Mouse (Mus musculus): ENCODE measurements at regions not wholly inside any gene's neighbourhood (a gene's known extent, or its start where the extent isn't known, plus 50 kb on each side); places are given as distances from the start of the nearest gene placed in this dataset.
"Not testable (repeated sequence)": the region's sequence is repeated elsewhere in the genome, so short reads cannot be mapped to it uniquely, and the experiment has no call there.

DNA sequence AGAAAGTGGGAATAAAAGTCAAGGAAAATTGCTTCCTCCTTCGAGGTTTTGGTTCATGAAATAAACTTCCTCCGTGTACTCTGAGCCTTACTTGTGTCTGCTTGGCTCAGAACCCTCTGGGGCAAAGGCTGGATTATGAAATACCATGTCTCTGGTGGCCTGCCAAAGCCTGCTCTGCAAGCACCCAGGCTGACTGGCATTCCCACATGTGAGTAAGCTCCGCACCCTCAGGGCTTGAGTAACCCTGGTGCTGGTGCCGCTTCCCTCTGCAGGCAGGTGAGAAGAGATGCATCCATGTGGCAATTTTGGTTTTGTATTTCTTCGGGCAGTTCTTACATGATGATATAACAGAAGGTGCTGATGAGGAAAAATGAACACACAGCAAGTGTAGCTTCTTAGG lies 66.0 kb downstream of the Nr2f2 start:
- DNase-seq = no peak

DNA sequence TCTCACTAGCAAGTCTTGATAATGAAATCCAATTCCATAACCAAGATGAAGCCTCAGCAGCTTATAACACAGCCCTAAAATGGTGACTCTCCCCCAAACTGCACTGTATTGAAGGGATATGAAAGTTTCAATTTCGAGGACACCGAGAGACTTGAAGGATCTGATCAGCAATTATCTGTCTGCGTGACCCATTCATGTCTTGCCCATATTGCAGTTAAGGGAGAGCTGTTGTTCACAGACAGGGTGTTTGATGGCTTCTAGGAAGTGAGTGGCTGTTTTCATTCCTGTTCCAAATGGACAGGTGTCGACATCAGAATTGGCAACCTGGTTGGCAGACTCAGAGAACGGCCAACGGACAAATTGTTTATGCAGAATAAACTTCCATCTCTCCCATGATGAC lies 75.1 kb downstream of the Nr2f2 start:
- DNase-seq = no peak

DNA sequence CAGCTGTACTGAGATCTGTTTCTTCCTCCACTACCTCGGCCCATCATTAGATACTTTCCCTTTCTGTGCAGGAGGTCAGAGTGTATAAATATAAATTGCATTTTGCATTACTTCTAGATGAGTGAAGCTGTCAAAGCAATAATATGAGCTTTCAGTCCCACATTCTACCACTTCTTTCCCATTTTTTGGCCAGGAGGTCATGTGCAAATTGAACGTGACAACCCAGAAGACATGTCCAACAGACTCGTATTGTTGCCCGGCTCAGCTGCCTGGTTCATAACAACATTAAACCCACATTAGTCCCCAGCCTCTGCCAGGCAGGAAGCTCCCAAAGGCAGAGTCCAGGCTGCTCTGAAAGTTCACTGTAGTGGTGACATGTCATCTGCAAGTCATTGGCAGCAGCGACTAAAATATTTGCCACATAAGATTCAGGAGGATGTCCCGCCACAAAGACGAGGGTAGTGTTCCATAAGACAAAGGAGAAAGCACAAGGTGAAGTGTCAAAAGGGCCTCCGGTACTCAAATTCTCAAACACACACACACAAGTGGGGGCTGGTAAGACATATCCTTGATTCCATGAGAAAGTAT lies 75.7 kb downstream of the Nr2f2 start:
- peak; percentile 79 for DNase-seq

DNA sequence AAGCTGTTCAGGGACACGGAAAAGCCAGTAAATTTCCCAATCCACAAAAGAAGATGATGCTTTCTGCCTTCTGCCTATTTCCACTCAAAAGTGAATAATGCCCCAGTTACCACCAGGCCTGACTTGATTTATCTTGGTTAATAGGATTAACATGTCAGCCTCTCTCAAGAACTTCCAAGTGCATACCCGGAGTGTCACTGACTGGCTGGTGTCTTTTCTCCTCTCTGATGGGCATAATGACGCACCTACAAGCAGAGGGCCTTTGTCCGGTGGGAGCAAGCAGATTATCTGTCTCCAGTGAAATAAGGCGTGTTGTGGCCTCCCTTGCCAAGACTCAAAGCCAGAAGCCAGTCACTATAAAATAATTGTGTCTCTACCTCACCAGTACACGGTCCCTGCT lies 76.3 kb downstream of the Nr2f2 start:
- DNase-seq = no peak

DNA sequence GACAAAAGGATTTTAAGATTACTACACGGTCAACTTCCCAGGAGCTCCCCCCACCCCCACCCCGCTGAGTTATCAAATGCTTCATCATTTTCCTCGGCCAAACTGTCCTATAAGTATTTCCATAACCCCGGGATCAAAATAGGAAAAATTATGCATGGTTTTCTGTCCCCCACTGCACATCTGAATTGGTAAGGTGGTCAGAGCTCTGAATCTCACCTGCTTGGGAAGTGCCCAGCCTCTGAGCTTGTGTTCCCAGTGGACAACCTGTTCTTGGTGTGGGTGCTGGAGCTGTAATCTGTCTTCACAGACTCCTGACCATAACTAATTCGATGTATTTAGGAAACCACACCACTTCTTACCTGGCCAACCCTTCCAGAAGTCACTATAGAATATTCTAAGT lies 77.9 kb downstream of the Nr2f2 start:
- DNase-seq = no peak

DNA sequence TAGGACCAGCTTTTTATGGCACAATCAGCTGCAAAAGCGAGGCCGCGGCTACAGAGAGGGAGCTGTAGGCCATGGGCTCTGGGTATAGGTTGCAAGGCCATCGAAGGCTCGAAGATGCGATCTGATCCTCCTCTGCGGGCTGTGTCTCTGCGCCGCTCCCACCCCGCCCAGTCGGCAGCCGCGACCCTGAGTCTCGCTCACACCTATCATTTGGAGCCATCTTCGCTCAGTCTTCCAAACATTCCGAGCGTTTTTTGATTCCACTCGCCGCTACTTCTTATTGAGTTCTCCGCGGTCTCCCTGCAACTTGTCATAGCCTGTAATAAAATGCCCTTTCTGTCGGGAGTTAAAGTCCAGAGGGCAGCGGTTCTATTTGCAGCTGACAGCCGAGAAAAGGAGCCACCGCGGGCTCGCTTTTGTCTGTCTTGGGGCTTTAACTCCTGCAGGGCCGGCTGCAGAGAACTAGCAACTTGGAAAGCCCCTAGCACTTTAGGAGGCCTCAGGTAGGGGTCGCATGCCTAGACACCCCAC lies 78.6 kb downstream of the Nr2f2 start:
- peak; percentile 37 for DNase-seq

DNA sequence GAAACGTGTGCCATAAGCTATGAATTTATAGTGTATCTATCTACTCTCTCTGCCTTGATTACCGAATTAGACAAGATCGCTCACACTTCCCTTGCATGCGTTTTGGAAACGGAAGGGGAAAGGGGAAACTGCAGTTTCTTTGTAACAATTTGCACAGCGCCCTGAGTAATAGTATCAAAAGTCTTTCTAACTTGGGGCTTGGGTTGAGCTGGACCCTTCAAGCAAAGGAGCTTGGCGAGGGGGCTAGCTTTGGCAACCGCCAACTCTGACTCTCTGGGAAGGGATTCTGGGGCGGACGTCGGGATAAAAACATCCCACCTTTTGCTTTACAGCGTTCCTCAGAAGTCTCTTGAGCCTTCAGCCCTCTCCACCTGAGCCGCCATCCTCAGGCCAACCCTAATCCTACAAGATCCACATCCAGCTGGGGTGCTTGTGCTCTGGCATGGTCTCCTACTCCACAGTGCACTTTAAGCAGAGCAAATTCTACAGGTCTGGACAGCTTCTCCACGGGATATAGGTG lies 79.6 kb downstream of the Nr2f2 start:
- DNase-seq = peak; percentile 14

DNA sequence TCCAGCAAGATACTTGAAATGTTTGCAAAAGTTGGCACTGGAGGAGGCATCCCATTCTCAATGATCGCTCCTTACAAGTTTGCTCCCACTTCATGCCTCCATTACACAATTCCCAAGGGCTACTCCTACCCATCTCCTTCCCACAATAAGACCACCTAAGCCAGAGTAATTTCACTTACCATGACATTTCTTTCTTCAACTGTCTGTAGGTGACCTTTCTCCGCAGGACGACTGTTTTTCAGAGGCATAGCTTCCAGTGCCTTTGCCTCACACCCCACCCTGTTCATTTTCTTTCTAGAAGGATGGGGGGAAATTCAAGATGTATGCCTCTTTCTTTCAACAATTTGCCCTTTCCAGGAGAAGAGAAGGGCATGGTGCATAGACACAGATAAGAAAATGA lies 81.2 kb downstream of the Nr2f2 start:
- DNase-seq = no peak

DNA sequence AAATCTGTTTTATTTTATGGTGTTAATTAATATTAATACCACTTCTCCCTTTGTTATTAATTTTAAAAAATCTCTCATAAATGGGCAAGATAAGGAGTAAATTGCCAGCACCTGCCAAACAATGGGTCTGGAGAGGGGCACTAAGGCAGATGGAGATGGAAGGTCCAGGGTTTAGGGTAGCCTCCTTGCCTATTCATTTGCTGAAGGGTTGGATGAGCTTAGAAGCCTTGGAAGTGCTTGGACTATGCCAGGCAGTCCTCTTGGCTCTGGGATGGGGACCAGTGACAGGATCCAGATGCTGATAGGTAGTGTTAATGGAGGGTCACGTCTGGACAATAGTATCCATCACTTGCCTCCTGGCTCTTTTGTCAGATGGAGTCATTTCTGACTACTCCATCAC lies 82.7 kb downstream of the Nr2f2 start:
- DNase-seq = no peak

- DNase-seq = no peak
These were observed 83.4 kb downstream of the Nr2f2 start for GRCm38 (mm10) chr7:70283166-70283565.

DNA sequence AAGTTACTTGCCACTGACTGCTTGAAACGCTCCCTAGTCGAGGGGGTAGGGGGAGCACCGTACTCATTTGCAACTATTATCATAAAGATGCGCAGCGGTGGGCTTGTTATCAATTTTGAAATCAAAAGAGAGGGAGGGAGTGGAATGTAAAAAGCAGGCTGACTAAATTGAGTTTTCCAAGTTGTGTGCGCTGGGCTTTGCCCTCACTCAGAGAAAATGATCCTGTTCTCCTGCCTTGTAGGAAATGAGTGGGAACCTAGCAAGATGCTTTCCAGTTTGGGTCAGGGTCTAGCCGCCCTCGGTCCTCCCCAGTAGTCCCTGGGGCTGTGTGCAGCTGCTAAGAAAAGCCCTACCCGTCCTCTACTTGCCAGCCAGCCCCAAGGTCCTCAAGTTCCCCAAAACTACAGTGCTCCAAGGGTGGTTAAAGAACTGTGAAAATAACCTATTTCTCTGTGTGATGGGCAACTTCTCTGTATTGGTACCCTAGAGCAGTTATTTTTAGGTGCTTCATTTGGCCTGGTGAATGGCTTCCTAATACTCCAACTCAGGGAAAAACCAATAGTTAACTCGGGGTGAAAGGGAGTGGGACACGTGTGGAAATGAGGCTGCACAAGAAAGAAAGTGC lies 84.5 kb downstream of the Nr2f2 start:
- DNase-seq = peak; percentile 9

DNA sequence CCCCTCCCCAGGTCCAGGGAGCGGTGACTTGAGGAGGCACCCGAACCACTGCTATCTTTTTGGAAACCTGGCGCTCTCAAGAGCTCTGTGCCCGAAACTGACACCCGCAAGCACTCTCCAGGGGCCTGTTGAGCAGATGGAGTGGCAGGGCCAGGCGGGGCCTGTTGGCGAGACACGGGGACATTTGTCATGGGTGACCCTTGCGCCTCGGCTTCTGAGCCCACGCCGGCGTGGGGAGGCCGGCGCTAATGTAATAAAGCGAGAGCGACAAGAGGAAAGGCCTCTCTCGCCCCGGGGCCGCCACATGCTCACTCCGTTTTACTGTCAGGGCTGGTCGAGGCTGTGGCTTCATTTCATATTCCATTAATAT lies 85.2 kb downstream of the Nr2f2 start:
- no peak for DNase-seq

DNA sequence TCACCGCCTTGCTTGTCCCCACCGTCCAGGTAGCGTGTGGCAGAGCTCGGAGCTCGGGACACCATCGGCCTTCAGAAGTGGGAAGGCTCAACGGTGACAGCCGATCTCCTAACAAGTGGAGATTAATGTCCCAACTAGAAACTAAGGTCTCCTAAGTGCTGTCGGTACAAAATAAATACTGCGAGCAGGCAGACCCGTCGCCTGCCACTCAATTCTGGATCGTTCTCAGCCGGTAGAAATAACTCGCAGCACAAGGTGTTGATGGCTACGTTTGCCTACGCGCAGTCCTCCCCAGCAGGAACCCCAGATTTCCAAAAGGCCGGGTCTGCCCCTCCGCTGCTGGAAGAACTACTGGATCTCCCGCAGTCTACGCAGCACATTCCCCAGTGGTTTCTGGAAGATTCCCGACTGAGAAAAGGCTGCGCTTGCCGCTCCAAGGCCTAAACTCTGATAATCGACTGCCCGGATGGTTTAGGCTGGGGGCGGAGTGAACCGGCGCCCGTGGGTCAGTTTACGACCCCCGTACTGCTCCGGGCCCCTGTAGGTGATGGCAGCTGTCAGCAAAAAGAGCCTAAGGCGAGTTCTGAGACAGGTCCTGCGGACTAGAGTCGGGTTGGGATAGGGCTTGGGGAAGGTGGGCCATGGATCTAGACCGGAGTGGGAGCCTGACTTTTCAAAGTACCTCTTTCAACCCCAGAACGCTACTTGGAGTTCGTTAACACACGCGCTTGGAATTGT lies 85.7 kb downstream of the Nr2f2 start:
- peak; percentile 50 for DNase-seq

DNA sequence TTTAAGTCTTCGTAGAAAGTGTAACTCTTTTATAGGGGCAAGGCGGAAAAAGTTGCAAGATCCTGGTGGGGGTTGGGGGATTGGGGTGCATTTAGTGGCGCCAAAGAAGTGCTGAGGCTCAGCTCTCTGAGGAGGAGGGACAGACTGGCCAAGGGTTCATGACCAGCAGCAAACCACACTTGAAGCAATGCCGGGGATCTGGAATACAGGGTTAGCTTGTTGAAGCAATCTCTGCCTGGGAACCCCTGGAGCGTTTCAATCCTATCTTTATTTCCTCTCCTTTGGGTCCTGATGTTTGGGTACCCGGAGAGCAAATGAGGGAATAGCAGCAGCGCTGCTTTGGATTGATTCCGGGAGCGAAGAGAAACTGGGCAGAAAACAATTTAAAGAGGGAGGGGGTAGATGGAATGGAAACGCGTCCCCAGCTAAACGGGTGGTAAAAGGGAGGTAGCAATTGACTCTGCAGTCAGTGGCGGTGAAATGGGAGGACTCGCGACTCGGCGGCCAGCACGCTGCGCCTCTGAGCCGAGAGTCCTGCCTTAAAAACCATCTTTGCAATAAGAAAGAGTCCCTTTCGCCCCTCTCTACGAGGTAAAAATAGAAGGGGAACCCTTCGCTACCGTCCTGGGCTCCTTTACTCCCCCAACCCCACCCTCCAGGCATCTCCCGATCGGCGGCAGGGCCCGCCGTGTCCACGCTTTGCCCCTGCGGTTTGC lies 86.5 kb downstream of the Nr2f2 start:
- peak; percentile 18 for DNase-seq

DNA sequence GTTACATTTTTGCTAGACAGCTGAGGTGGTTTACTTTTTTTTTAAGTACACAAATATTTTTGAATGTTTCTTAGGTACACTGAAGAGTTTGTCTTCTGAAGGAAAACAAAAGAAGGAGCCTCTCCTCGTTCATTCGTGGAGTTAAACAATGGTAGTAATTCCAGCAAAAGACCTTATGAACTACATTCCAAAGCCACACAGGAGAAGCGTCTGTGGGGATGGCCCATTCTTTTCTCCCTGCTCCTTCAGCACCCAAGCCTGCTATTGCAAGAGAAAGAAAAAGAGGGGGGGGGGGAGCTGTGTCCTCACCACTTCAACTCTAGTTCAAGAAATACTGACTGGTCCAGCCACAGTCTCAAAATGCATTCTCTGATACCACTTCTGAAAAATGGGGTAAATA lies 87.4 kb downstream of the Nr2f2 start:
- peak; percentile 10 for DNase-seq

DNA sequence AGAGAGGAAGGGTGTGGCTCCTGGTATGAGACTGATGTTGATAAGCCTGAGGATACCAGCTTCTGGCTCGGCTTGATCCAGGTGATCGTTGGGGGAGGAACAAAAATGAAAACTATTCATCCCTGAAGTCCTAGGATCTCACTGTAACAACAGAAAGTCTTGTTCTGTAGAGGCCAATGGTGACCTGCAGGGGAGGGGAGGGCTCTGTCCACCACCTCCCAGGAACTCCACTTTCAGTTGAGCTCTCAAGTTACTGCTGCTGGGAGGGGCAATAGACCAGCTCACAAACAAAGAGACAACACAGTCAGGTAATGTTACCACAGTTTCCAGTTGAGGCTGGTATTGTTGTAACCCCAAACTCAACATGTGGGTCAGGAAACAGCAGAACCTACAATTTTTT lies 90.5 kb downstream of the Nr2f2 start:
- DNase-seq = no peak

- DNase-seq = no peak
These were observed 92.2 kb downstream of the Nr2f2 start for GRCm38 (mm10) chr7:70274312-70274711.

DNA sequence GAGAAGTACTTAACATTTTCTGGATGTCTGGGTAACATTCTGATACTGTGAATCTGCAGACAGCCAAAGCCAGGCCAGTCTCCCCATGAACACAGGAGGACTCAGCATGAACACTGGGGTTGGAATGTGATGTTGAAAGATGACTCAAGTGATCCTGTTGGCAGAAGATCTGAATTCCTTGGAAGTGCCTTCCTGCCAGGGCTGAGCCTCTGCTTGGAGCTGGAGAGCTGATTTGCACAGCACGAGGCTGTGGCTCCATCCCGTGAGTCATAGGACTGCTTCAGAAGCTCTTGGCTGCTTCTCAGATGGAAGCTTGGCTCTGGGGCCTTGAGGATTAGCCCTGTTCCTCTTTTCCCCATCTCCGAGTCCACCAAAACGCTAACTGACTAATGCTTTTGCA lies 99.5 kb downstream of the Nr2f2 start:
- DNase-seq = no peak

GRCm38 (mm10) chr7:70256806-70257205 lies 109.7 kb downstream of the Nr2f2 start:
- DNase-seq = no peak

DNA sequence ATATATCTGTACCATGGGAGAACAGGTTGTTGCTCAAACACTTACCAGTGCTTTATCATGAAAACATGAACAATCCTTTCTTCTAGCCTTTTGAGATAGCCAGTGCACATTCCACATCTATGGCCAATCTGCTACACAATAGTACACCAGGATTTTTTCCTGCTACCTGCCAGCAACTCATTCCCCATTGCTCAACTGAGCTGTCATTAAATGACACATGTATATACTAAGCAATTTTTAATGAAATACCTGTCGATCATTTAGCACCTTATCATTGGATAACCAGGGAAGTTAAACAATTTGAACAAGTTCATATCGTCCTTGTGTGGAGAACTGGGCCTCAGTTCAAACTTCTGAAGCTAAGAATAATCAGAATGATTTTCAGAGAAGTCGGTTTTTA lies 111.5 kb downstream of the Nr2f2 start:
- DNase-seq = no peak

GRCm38 (mm10) chr7:70253275-70253674 lies 113.3 kb downstream of the Nr2f2 start:
- no peak for DNase-seq

DNA sequence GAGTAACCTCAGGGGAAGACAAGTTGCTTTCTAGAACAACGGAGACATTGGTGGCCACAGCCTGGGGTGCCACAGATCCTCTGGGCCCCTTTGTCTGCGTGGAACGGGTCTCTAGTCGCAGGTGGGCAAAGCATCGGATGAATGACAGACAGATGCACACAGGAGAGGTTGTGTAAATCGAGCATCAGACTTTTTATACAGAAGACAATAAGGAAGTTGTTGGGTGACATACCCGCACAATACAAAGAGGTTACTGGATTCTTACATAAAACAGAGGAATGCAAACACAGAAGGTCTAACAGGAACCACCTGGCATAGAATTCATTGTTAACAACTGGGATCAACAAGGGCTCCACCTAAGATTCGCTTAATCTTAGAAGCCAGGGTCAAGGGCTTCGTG lies 127.5 kb downstream of the Nr2f2 start:
- DNase-seq = not testable (repeated sequence)

DNA sequence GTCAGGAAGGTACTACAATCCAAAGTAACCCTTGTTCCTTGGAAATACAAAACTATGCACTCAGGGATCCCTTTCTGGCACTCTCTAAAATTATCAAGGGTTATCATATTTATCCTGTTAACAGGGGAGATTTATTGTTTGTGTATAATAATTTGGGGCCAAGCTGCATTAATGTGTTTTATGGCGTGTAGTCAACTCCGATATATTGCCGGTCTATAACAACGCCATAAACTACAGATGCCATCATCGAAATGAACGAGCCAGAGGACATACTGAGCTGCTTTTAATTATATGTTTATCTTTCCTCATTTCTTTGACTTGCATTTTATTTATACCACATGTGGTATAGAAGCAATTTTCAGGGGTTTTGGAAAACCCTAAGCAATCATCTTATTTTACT lies 147.2 kb downstream of the Nr2f2 start:
- DNase-seq = no peak

All from retina, postnatal 1 day (tissue).